Mouse (Mus musculus) kidney, adult 2 months (tissue): Measurements from ENCODE around the gene Krt77. TPM values are rescaled to one million over a fixed set of nuclear protein-coding genes. Genes with fewer than 3 reads are reported as not detected.

ENCODE experiments used
- DNase-seq: peaks from one replicate; pipeline ENCODE4 v3.0.0; 2021
- H3K27ac ChIP-seq: fragments of 200-500 bp; 2 replicates; pipeline ENCODE4 v1.5.1; 2012; ENCODE audit warnings: low read depth, low read length, control low read depth, inconsistent platforms; ENCODE audit not compliant: insufficient read depth
- H3K27me3 ChIP-seq: fragments of 200-500 bp; replicated peaks from 2 replicates; pipeline ENCODE4 v1.6.1; 2012; ENCODE audit warnings: mild to moderate bottlenecking, moderate library complexity, low read length, inconsistent platforms; ENCODE audit not compliant: control insufficient read depth, insufficient read depth
- H3K36me3 ChIP-seq: fragments of 200-500 bp; 2 replicates; pipeline ENCODE4 v1.6.1; 2012; ENCODE audit warnings: mild to moderate bottlenecking, moderate library complexity, low read length, inconsistent platforms; ENCODE audit not compliant: control insufficient read depth, insufficient read depth
- H3K4me1 ChIP-seq: fragments of 200-500 bp; 2 replicates; pipeline ENCODE4 v1.6.1; 2011; ENCODE audit warnings: low read length; ENCODE audit not compliant: control insufficient read depth, insufficient read depth
- H3K4me3 ChIP-seq: fragments of 200-500 bp; 2 replicates; pipeline ENCODE4 v1.5.1; 2011; ENCODE audit warnings: mild to moderate bottlenecking, low read depth, low read length, control low read depth; ENCODE audit not compliant: insufficient read depth
- CTCF ChIP-seq: fragments of 200-500 bp; conservative IDR thresholded peaks from 2 replicates; pipeline ENCODE4 v1.5.1; 2011; ENCODE audit warnings: low read depth, mild to moderate bottlenecking, control low read depth, low read length, moderate library complexity, mixed read lengths; ENCODE audit not compliant: insufficient read depth, insufficient read length
- POLR2A ChIP-seq: fragments of 200-500 bp; IDR thresholded peaks from one replicate; pipeline ENCODE4 v1.6.1; 2011; ENCODE audit warnings: low read depth, low read length, control low read depth
- WGBS: fragments of 180-500 bp; shearing (Covaris S2); methylation state at CpG from one replicate; pipeline ENCODE4 v1.1.7; 2018; 5-methylcytosine and 5-hydroxymethylcytosine counted together
- polyA plus RNA-seq: library from polyadenylated mRNA; depleted of rRNA; stranded (reverse); fragments of >200 nt; gene quantifications from 2 replicates; pipeline ENCODE4 v1.2.3, GENCODE M21; 2012; rRNA removed

The Krt77 gene
- polyA plus RNA-seq: not detected in 2 replicates

DNA sequence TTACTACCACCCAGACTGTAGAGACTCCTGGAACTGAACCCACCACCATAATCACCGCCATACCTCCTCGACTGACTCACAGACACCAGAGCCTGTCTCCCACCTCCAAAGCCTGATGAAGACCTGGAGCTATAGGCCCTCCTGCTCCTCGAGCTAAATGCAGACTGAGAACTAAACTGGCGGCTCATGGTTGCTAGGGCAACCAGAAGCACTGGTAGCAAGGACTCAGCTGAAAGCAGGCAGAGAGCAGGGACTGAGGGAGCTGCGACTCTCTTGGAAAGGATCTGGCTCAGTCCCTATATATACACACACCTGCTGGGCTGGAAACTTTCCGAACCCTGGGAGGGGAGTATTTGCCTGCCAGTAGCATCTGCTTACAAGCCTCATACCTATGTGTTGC is at the start of gene Krt77:
Krt77 (minus strand) TSS at position 275 of the 400 bp plus-strand sequence.
- no peak for DNase-seq
- WGBS: 44% methylated on average over 6 of the region's 6 CpGs
- H3K36me3 ChIP-seq: no peaks in the 10 kb centered on the region

DNA sequence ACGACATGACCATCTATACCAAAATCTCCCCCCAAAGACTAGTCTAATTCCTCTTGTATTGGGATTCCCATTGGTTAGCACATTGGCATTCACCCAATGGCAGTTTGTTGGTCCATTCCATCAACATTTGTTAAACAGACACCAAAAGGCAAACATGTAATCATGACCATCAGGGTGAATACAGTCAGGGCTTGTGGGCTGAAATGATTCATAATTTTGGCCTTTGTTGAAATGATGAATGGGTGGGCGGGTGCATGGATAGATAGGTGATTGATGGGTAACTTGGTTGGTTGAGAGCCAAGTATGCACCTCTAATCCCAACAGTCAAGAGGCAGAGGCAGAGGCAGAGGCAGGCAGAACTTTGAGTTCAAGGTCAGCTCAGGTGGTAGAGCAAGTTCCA is 46.6 kb upstream of the Krt77 start:
- no peaks in the 10 kb centered on the region for H3K27me3 ChIP-seq
- H3K4me3 ChIP-seq: no peak overlapping the region
- H3K4me1 ChIP-seq: no peaks in the 10 kb centered on the region
- no peak for DNase-seq
- H3K36me3 ChIP-seq: no peaks in the 10 kb centered on the region
- whole genome bisulfite sequencing: 87% methylated on average over 2 of the region's 2 CpGs
- no peak for TF ChIP-seq CTCF
- no peak for TF ChIP-seq POLR2A
- H3K27ac ChIP-seq: no peak overlapping the region

More for the DNA sequence above, at the start of gene Krt77:
- no peaks in the 10 kb centered on the region for H3K27me3 ChIP-seq
- no peak for TF ChIP-seq POLR2A
- no peak for TF ChIP-seq CTCF
- no peaks in the 10 kb centered on the region for H3K4me1 ChIP-seq
- H3K27ac ChIP-seq: no peak within 1 kb of the TSS
- H3K4me3 ChIP-seq: no peak within 1 kb of the TSS

DNA sequence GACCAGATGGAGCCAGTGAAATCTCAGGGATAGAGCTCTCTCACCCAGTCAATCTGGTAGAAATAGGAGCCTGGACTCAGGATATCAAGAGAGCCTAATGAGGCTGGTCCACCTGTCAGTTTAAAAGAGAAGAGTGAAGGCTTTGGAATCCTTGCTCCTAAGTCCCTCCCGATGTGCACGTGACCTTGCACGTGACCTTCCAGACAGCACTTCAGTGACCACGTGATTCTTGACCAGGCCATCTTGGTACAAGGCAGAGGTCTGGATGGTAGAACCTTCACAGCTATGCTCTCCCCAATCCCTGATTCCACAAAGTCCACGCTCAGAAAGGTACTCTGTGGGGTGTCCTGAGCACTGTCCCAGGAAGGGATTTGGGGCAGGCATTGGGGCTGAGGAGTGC is 35.3 kb upstream of the Krt77 start:
- no peaks in the 10 kb centered on the region for H3K36me3 ChIP-seq
- H3K27me3 ChIP-seq: no peaks in the 10 kb centered on the region
- TF ChIP-seq POLR2A (no peak), CTCF (no peak)
- H3K4me3 ChIP-seq: no peak overlapping the region
- 86% methylated on average over 5 of the region's 5 CpGs for WGBS
- H3K4me1 ChIP-seq: no peaks in the 10 kb centered on the region
- DNase-seq: no peak
- no peak overlapping the region for H3K27ac ChIP-seq

DNA sequence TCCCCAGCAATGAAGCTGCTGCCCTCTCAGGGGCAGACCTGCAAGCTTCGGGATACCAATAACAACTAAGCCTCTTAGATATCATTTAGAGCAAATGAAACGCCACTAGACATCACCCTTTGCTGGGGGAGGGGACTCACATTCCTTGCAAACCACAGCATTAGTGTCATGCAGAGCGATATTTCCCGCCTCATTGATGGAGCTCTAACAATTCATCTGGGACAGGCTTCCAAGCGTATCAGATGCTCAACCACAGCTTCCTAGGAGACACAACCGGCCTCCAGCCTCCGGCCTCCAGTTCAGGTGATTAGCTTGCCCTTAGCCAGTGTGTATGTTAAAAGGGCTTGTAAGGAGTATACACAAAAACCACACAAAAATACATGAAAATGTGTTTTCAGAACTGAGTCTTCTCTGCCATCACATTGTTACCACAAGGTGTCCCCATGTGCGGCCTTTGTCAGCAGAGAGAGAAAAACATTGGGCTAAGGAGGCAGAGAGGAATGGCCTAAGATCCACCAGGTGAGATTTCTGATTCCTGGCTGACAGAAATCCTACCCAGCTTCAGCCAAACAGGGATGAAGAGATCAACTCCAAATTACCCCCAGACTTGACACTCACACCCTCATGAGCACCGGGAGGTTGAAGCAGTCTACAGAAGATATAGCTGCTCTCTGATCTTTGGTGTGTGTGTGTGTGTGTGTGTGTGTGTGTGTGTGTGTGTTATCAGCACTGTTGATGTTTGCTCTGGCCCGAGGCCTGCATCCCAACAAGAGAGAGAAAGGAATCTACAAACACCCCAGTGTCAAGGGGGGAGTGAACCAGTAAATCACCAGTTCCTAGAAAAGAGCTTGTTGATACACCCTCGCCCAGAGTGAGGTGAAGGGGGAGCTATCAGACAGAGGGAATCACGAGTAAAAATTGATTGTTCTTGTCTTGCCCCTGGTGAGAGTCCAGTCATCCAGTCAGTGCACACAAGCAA is 33.0 kb upstream of the Krt77 start:
- H3K27me3 ChIP-seq: no peaks in the 10 kb centered on the region
- peak; percentile 8 for DNase-seq
- WGBS: 46% methylated on average over 12 of the region's 12 CpGs
- no peaks in the 10 kb centered on the region for H3K36me3 ChIP-seq
- no peak overlapping the region for H3K4me3 ChIP-seq
- no peak overlapping the region for H3K27ac ChIP-seq
- no peaks in the 10 kb centered on the region for H3K4me1 ChIP-seq
- no peak for TF ChIP-seq POLR2A
- peak; percentile 45 for TF ChIP-seq CTCF

DNA sequence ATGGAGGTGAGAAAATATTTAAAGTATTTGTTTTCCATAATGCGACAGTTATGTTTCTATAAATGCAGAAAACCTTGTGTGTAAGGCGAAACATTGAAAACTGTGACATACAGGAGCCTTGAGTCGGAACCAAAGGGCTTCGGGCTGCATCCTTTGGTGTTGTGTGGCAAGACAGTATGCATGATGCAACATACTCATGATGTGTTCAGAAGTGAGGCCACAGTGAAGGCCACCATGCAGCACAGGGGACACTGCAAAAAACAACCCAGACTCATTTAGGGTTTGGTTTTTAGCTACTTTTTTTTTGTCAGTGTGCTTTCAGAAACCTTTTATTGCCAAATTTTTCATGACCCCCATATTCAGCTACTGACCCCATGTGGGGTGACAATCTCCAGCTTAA is 25.7 kb upstream of the Krt77 start:
- TF ChIP-seq CTCF (no peak), POLR2A (no peak)
- WGBS: 92% methylated on average over 4 of the region's 4 CpGs
- Histone ChIP-seq H3K27me3 (no peaks in the 10 kb centered on the region), H3K27ac (no peak overlapping the region), H3K4me3 (no peak overlapping the region), H3K36me3 (no peaks in the 10 kb centered on the region), H3K4me1 (no peaks in the 10 kb centered on the region)
- no peak for DNase-seq

DNA sequence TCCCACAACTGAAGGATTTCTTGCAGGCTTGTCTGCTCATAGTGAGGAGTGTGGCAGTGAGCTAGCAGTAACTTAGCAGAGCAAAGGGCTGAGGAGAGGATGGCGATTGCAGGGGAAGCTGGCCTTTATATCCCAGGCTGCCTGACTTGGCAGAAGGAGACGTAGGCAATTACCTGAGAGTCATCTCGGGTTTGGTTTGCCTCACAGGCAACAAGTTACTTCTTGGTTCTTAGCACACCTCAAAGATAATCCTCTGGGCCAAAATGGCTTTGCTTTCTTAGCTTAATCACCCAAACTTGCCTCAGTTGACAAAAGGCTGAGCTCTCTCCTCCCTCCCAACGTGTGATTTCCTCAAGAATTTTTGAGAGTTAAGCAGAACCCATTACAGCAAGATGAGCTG is 23.3 kb upstream of the Krt77 start, which contains the start of gene Krt76:
Krt76 (minus strand) TSS at position 101 of the 400 bp plus-strand sequence.
- WGBS: 65% methylated on average over 4 of the region's 4 CpGs

DNA sequence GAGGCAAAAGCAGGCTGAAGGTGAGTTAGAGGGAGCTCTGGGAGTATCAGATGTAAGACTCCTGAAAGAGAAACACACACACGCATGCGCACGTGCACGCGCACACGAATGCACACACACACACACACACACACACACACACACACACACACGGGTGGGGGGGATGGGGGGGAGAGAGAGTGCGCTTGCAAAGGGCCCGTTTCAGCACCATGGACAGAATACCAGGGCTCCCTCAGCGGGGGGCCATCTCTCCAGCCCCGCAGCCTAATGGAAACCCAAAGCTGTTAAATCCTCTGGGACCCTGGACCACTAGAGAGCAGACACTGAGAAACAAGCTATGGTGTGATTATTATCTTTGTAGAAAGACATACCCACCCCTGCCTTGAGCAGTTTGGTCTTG is 10.3 kb upstream of the Krt77 start:
- WGBS: 11% methylated on average over 11 of the region's 11 CpGs
- DNase-seq: no peak
- no peak for TF ChIP-seq POLR2A
- no peak for TF ChIP-seq CTCF
- no peak overlapping the region for H3K27ac ChIP-seq
- H3K4me3 ChIP-seq: no peak overlapping the region
- no peaks in the 10 kb centered on the region for H3K27me3 ChIP-seq
- no peaks in the 10 kb centered on the region for H3K36me3 ChIP-seq
- H3K4me1 ChIP-seq: no peaks in the 10 kb centered on the region

More for the DNA sequence above, 23.3 kb upstream of the Krt77 start, which contains the start of gene Krt76:
- no peak for DNase-seq
- Histone ChIP-seq H3K4me1 (no peaks in the 10 kb centered on the region), H3K27me3 (no peaks in the 10 kb centered on the region), H3K36me3 (no peaks in the 10 kb centered on the region), H3K4me3 (no peak within 1 kb of the TSS), H3K27ac (no peak within 1 kb of the TSS)
- no peak for TF ChIP-seq CTCF
- no peak for TF ChIP-seq POLR2A
